Mouse (Mus musculus) kidney, embryonic 14.5 days (tissue): ENCODE measurements around the gene Nek5. TPM values are rescaled to one million over a fixed set of nuclear protein-coding genes. Genes with fewer than 3 reads are reported as not detected.

Source experiments
- ATAC-seq: fragments of 200-750 bp; cut with Nextera tagmentation; 2 replicates; pipeline ENCODE4 v1.8.0; 2017; ENCODE audit warnings: moderate number of reproducible peaks, mild to moderate bottlenecking, moderate TSS enrichment, moderate library complexity; ENCODE audit not compliant: low FRiP score, low TSS enrichment
- H3K27ac ChIP-seq: fragments of 300-500 bp; sonication (generic); 2 replicates; pipeline ENCODE4 v1.5.1; 2014; ENCODE audit warnings: low read depth, mild to moderate bottlenecking, low read length, moderate library complexity, mixed read lengths
- H3K27me3 ChIP-seq: fragments of 300-500 bp; sonication (generic); 2 replicates; pipeline ENCODE4 v1.6.1; 2014; ENCODE audit warnings: mild to moderate bottlenecking, low read length; ENCODE audit not compliant: control insufficient read depth, insufficient read depth
- H3K36me3 ChIP-seq: fragments of 300-500 bp; sonication (generic); 2 replicates; pipeline ENCODE4 v1.6.1; 2014; ENCODE audit warnings: low read length, mixed read lengths; ENCODE audit not compliant: control insufficient read depth, insufficient read depth
- H3K4me1 ChIP-seq: fragments of 300-500 bp; sonication (generic); 2 replicates; pipeline ENCODE4 v1.6.1; 2014; ENCODE audit warnings: low read length, mixed read lengths; ENCODE audit not compliant: control insufficient read depth, insufficient read depth
- H3K4me2 ChIP-seq: fragments of 300-500 bp; sonication (generic); replicated peaks from 2 replicates; pipeline ENCODE4 v1.6.1; 2014; ENCODE audit warnings: low read depth, mild to moderate bottlenecking, low read length
- H3K4me3 ChIP-seq: fragments of 300-500 bp; sonication (generic); 2 replicates; pipeline ENCODE4 v1.5.1; 2014; ENCODE audit warnings: mild to moderate bottlenecking, low read length
- H3K9ac ChIP-seq: fragments of 300-500 bp; sonication (generic); 2 replicates; pipeline ENCODE4 v1.6.1; 2014; ENCODE audit warnings: low read depth, mild to moderate bottlenecking, low read length, moderate library complexity
- H3K9me3 ChIP-seq: fragments of 300-500 bp; sonication (generic); 2 replicates; pipeline ENCODE4 v1.6.1; 2016; ENCODE audit warnings: low read length; ENCODE audit not compliant: control insufficient read depth
- whole genome bisulfite sequencing: fragments of 180-500 bp; shearing (Covaris S2); extraction: QIAGEN DNeasy Blood & Tissue Kit; methylation state at CpG from one replicate; pipeline ENCODE4 v1.1.7; 2014; 5-methylcytosine and 5-hydroxymethylcytosine counted together
- polyA plus RNA-seq: library from polyadenylated mRNA; unstranded; fragments of >200 nt; fragmentation: Nextera tagmentation; extraction: Ambion mirVana; gene quantifications from 2 replicates; pipeline ENCODE4 v1.2.1, GENCODE M21; 2014

Nek5 gene
- polyA plus RNA-seq, 1 experiment from 2014 or later = not detected

GRCm38 (mm10) chr8:22037022-22037421, 87.8 kb downstream of the Nek5 start:
- H3K4me2 ChIP-seq = no peak overlapping the region
- H3K4me1 ChIP-seq = no peaks in the 10 kb centered on the region
- 82% methylated on average over 7 of the region's 7 CpGs for WGBS
- H3K9ac ChIP-seq = no peak overlapping the region
- H3K27ac ChIP-seq = no peak overlapping the region
- no peaks in the 10 kb centered on the region for H3K27me3 ChIP-seq
- ATAC-seq = no peak
- no peaks in the 10 kb centered on the region for H3K9me3 ChIP-seq
- H3K4me3 ChIP-seq = no peak overlapping the region
- no peaks in the 10 kb centered on the region for H3K36me3 ChIP-seq

- no peak overlapping the region for H3K27ac ChIP-seq
- H3K27me3 ChIP-seq = no peaks in the 10 kb centered on the region
- H3K9ac ChIP-seq = no peak overlapping the region
- ATAC-seq = no peak
- H3K9me3 ChIP-seq = no peaks in the 10 kb centered on the region
- no peak overlapping the region for H3K4me3 ChIP-seq
- no peaks in the 10 kb centered on the region for H3K4me1 ChIP-seq
- WGBS = 91% methylated on average over 9 of the region's 9 CpGs
- no peak overlapping the region for H3K4me2 ChIP-seq
- no peaks in the 10 kb centered on the region for H3K36me3 ChIP-seq
These were observed 88.7 kb downstream of the Nek5 start for GRCm38 (mm10) chr8:22036137-22036536.

GRCm38 (mm10) chr8:22030990-22031389, 93.9 kb downstream of the Nek5 start:
- no peak for ATAC-seq
- 87% methylated on average over 3 of the region's 3 CpGs for WGBS
- Histone ChIP-seq H3K4me3 (no peak overlapping the region), H3K9me3 (no peaks in the 10 kb centered on the region), H3K27ac (no peak overlapping the region), H3K9ac (no peak overlapping the region), H3K36me3 (no peaks in the 10 kb centered on the region), H3K27me3 (no peaks in the 10 kb centered on the region), H3K4me2 (no peak overlapping the region), H3K4me1 (no peaks in the 10 kb centered on the region)

DNA sequence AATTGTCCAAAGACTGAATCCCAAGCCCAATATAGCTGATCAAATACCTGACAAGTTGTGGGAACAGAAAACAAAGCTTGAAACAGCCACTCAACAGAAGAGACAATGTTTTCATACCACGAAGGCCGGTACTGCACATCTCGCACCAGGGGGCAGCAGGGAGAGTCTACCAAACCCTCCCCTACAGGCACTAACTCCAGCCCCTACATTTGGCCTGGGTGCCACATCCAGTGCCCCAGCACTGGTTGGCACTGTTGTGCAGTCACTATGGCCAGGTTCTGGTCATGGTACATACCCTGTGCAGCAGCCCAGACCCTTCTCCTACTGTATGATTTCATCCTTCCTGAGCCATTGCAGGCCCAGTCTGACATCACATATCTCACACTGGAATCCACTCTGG, 95.9 kb downstream of the Nek5 start:
- no peak for ATAC-seq
- Histone ChIP-seq H3K36me3 (no peaks in the 10 kb centered on the region), H3K4me1 (no peaks in the 10 kb centered on the region), H3K27me3 (no peaks in the 10 kb centered on the region), H3K9ac (no peak overlapping the region), H3K9me3 (no peaks in the 10 kb centered on the region), H3K4me2 (no peak overlapping the region), H3K27ac (no peak overlapping the region), H3K4me3 (no peak overlapping the region)
- 83% methylated on average over 3 of the region's 3 CpGs for WGBS

DNA sequence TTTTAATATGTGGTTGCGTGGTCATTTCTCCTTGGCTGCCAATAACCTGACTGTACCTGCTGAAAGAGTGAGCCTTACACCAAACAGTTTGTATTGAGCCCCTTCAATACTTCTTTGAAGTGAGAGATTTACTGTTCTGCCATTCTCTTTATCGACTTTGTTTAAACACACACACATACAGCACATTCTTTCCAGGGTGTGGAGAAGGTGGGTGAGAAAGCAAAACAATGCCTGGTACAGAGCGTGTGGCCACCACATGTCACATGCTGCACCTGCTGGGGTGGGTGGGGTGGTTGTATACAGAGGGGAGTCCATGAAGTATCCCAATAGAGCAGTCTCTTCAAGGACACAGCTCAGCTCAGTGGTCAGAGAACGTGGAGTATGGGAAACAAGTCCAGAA, 99.6 kb downstream of the Nek5 start:
- Histone ChIP-seq H3K4me2 (no peak overlapping the region), H3K27me3 (no peaks in the 10 kb centered on the region), H3K4me1 (no peaks in the 10 kb centered on the region), H3K27ac (no peak overlapping the region), H3K9me3 (no peaks in the 10 kb centered on the region), H3K36me3 (no peaks in the 10 kb centered on the region), H3K4me3 (no peak overlapping the region), H3K9ac (no peak overlapping the region)
- ATAC-seq = no peak
- 74% methylated on average over 4 of the region's 4 CpGs for WGBS

Other genes with a start within 250 kb of the Nek5 start
- not detected in 2 replicates for gene Defb9, start 239.6 kb downstream of the Nek5 start, polyA plus RNA-seq
- not detected in 2 replicates for gene Defb11, start 218.6 kb downstream of the Nek5 start, polyA plus RNA-seq
- gene Defb15, start 192.3 kb downstream of the Nek5 start, polyA plus RNA-seq = not detected in 2 replicates
- gene Defb35, start 186.7 kb downstream of the Nek5 start, polyA plus RNA-seq = not detected in 2 replicates
- gene Defb13, start 178.3 kb downstream of the Nek5 start, polyA plus RNA-seq = not detected in 2 replicates
- not detected in 2 replicates for gene Fam90a1a, start 166.3 kb downstream of the Nek5 start, polyA plus RNA-seq
- not detected in 2 replicates for gene Ccdc70, start 155.3 kb downstream of the Nek5 start, polyA plus RNA-seq
- 0.51 and 0.58 TPM in 2 replicates for gene Atp7b, start 64.7 kb downstream of the Nek5 start, polyA plus RNA-seq
- 16.5 and 35.8 TPM in 2 replicates for gene Alg11, start 64.3 kb downstream of the Nek5 start, polyA plus RNA-seq
- 4.7 and 6.8 TPM in 2 replicates for gene Nek3, start 41.4 kb upstream of the Nek5 start, polyA plus RNA-seq
- gene Ckap2, start 60.8 kb upstream of the Nek5 start, polyA plus RNA-seq = 37.8 and 47.7 TPM in 2 replicates
- gene Vps36, start 67.8 kb upstream of the Nek5 start, polyA plus RNA-seq = 39.0 and 40.0 TPM in 2 replicates
- 9.2 and 13.2 TPM in 2 replicates for gene Thsd1, start 102.3 kb upstream of the Nek5 start, polyA plus RNA-seq
- gene Tpte, start 158.4 kb upstream of the Nek5 start, polyA plus RNA-seq = not detected in 2 replicates